Mouse (Mus musculus) liver, adult 2 months (tissue): ENCODE data around the gene Uhrf1.

Source experiments
- CTCF ChIP-seq: fragments of 200-500 bp; IDR thresholded peaks from 2 replicates; pipeline ENCODE4 v1.5.1; 2011; ENCODE audit warnings: low read depth, low read length, control low read depth
- POLR2A ChIP-seq: fragments of 200-500 bp; IDR thresholded peaks from 2 replicates; pipeline ENCODE4 v1.6.1; 2011; ENCODE audit warnings: low read length, control low read depth; ENCODE audit not compliant: insufficient read depth; ENCODE audit errors: extremely low read depth

DNA sequence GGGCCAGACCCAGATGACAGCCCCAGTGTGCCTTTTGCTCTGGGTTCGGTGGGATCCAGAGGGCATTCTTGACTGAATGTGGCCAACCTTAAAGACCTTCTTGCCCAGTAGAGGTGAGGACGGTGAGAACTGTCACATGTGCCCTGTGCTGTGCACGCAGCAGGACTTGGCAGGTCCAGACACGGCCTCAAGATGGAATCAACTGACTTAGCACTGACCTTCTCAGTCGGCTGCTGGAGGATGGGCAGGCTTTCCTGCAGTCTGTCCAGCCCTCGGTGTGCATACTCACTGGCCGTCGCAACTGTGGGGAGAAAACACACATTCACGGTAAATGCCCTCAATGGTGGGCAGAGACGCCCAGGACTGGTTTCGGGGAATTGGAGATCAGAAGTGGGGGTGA is 17.1 kb upstream of the Uhrf1 start:
- TF ChIP-seq CTCF = no peak
- TF ChIP-seq POLR2A = no peak
